Mouse (Mus musculus) CD8-positive naive resting alpha-beta T cell, adult 57 days (primary cell): ENCODE data around the gene Vmn1r24. TPM values are rescaled to one million over a fixed set of nuclear protein-coding genes. Genes with fewer than 3 reads are reported as not detected.

Experiments
- total RNA-seq: library from RNA; stranded (reverse); gene quantifications from one replicate; pipeline ENCODE4 v1.2.4, GENCODE M21; 2023

The Vmn1r24 gene
- total RNA-seq, result not detected

DNA sequence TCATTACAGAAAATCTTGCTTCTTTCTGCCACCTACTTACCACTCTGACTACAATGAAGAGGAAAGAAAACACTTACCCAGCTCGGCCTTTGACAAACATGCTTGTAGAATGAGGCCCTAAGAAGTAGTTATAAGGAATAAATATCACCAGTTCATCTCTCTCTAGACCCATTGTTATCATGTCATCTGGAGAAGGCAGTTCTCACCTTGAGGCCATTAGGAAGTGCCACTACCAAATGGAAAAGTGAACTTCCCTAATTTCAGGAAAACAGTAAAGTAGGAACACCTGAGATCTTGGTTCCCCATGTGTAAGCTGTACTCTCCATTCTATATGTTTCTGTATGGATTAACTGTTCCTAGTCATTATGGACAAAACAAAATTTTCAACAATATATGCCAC, at the start of gene Vmn1r24:
TSS of gene Vmn1r24 (minus strand) at position 101 of the 400 bp plus-strand sequence.

DNA sequence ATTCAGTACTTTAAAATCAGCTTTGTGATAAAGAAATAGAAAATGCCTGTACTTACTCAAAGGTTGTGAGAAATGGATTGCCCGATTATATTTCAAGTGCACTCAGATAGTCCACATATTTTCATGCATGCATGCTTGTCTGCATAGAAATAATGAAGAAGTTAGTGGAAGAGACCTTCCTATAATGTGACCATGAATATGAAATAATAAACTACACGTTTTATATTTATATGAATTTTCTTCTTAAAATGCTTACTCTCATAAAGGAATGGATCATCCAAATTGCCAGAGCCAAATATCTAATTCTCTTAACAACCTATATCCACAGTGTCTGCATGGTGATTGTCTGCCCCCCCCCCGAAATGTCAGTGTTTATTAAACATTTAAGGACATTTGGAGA, 19.4 kb upstream of the Vmn1r24 start, which contains the start of gene Vmn1r25:
TSS of gene Vmn1r25 (minus strand) at position 101 of the 400 bp plus-strand sequence.

DNA sequence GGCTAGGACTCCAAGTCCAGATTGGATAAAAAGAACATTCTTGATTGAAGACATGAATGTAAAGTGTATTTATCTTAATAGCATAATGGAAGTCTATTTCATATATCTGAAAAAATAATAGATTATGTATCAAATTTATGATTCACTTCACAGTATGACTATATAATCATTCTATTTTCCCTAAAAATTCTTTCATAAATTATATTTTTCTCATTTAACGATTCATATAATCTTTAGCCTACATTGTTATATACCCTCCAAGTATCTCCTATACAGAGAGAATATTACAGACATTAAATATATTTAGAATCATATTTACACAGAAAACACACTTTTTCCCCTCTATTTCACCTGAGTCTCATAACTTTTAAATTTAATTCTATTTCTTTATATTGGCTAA, 34.6 kb downstream of the Vmn1r24 start, which contains the start of gene Vmn1r23:
TSS of gene Vmn1r23 (minus strand) at position 101 of the 400 bp plus-strand sequence.

DNA sequence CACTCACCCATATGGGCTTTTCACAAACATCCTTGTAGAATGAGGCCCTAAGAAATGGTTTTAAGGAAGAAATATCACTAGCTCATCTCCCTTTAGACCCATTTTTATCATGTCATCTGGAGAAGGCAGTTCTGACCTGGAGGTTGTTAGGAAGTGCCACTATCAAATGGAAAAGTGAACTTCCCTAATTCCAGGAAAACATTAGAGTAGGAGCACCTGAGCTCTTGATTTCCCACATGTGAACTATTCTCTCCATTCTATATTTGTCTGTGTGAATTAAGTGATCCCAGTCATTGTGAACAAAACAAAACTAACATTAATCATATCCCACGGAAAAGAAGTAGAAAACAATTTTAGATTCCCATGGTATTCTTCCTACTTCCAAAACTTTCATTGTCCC, 53.4 kb downstream of the Vmn1r24 start, which contains the start of gene Vmn1r22:
TSS of gene Vmn1r22 (minus strand) at position 101 of the 400 bp plus-strand sequence.

Other genes starting within 250 kb of the Vmn1r24 start
- gene Vopp1, start 136.3 kb downstream of the Vmn1r24 start, total RNA-seq, result 48.1 TPM
- not detected for gene Vmn1r21, start 111.2 kb downstream of the Vmn1r24 start, total RNA-seq
- gene Vmn1r22, start 53.5 kb downstream of the Vmn1r24 start, total RNA-seq, result not detected
- not detected for gene Vmn1r23, start 34.7 kb downstream of the Vmn1r24 start, total RNA-seq
- gene Vmn1r25, start 19.3 kb upstream of the Vmn1r24 start, total RNA-seq, result not detected
- not detected for gene Vmn1r26, start 53.7 kb upstream of the Vmn1r24 start, total RNA-seq